Mouse (Mus musculus) neural tube, embryonic 14.5 days (tissue): ENCODE results near the gene Mt3. TPM values are rescaled to one million over a fixed set of nuclear protein-coding genes. Genes with fewer than 3 reads are reported as not detected.
A peak's percentile ranks its signal among the peaks of the same experiment; 100 is the strongest.

Experiments
- ATAC-seq: fragments of 200-750 bp; cut with Nextera tagmentation; 2 replicates; pipeline ENCODE4 v1.8.0; 2017; ENCODE audit warnings: low read depth, mild to moderate bottlenecking, moderate TSS enrichment, moderate library complexity
- H3K27ac ChIP-seq: fragments of 300-500 bp; sonication (generic); 2 replicates; pipeline ENCODE4 v1.5.1; 2014; ENCODE audit warnings: low read depth, mild to moderate bottlenecking, control low read depth, low read length, moderate library complexity, mixed read lengths
- H3K27me3 ChIP-seq: fragments of 300-500 bp; sonication (generic); 2 replicates; pipeline ENCODE4 v1.6.1; 2014; ENCODE audit warnings: low read length; ENCODE audit not compliant: control insufficient read depth, insufficient read depth
- H3K36me3 ChIP-seq: fragments of 300-500 bp; sonication (generic); 2 replicates; pipeline ENCODE4 v1.6.1; 2014; ENCODE audit warnings: low read length, mixed read lengths; ENCODE audit not compliant: control insufficient read depth, insufficient read depth
- H3K4me1 ChIP-seq: fragments of 300-500 bp; sonication (generic); 2 replicates; pipeline ENCODE4 v1.6.1; 2014; ENCODE audit warnings: low read length; ENCODE audit not compliant: control insufficient read depth, insufficient read depth
- H3K4me2 ChIP-seq: fragments of 300-500 bp; sonication (generic); 2 replicates; pipeline ENCODE4 v1.6.1; 2014; ENCODE audit warnings: mild to moderate bottlenecking, low read depth, low read length, control low read depth
- H3K4me3 ChIP-seq: fragments of 300-500 bp; sonication (generic); 2 replicates; pipeline ENCODE4 v1.5.1; 2014; ENCODE audit warnings: low read depth, low read length, control low read depth, mixed read lengths
- H3K9ac ChIP-seq: fragments of 300-500 bp; sonication (generic); replicated peaks from 2 replicates; pipeline ENCODE4 v1.6.1; 2014; ENCODE audit warnings: low read depth, mild to moderate bottlenecking, control low read depth, low read length, mixed read lengths
- H3K9me3 ChIP-seq: fragments of 300-500 bp; sonication (generic); 2 replicates; pipeline ENCODE4 v1.6.1; 2016; ENCODE audit warnings: low read length; ENCODE audit not compliant: control insufficient read depth
- WGBS: fragments of 180-500 bp; shearing (Covaris S2); extraction: QIAGEN DNeasy Blood & Tissue Kit; methylation state at CpG from one replicate; pipeline ENCODE4 v1.1.7; 2014; 5-methylcytosine and 5-hydroxymethylcytosine counted together
- polyA plus RNA-seq: library from polyadenylated mRNA; unstranded; fragments of >200 nt; fragmentation: Nextera tagmentation; extraction: Ambion mirVana; gene quantifications from 2 replicates; pipeline ENCODE4 v1.2.1, GENCODE M21; 2014

Mt3 gene
- polyA plus RNA-seq, 1 experiment from 2014 or later, result 295 TPM

- Histone ChIP-seq H3K27ac (no peak overlapping the region), H3K4me1 (peaks cover 11% of the 10 kb centered on the region; the same call in 1 of the 2 replicates), H3K36me3 (no peaks in the 10 kb centered on the region), H3K27me3 (peaks cover 34% of the 10 kb centered on the region), H3K9me3 (no peaks in the 10 kb centered on the region), H3K9ac (no peak overlapping the region), H3K4me2 (no peak overlapping the region), H3K4me3 (no peak overlapping the region)
- WGBS, result 27% methylated on average over 21 of the region's 21 CpGs
- ATAC-seq, result no peak
Measured at GRCm38 (mm10) chr8:94187290-94188002, 35.0 kb downstream of the Mt3 start.

- no peaks in the 10 kb centered on the region for H3K36me3 ChIP-seq
- WGBS, result 58% methylated on average over 13 of the region's 13 CpGs
- no peak overlapping the region for H3K9ac ChIP-seq
- H3K4me1 ChIP-seq, result peaks cover 5% of the 10 kb centered on the region; the same call in 1 of the 2 replicates
- H3K4me2 ChIP-seq, result no peak overlapping the region
- H3K4me3 ChIP-seq, result no peak overlapping the region
- H3K27ac ChIP-seq, result no peak overlapping the region
- no peaks in the 10 kb centered on the region for H3K9me3 ChIP-seq
- peak; percentile 65 for ATAC-seq
- peaks cover 15% of the 10 kb centered on the region for H3K27me3 ChIP-seq
Measured at GRCm38 (mm10) chr8:94189275-94190031, 37.0 kb downstream of the Mt3 start.

- H3K4me2 ChIP-seq, result peak overlapping the region; percentile 44
- no peak overlapping the region for H3K9ac ChIP-seq
- H3K4me1 ChIP-seq, result peaks cover 5% of the 10 kb centered on the region; the same call in 1 of the 2 replicates
- no peaks in the 10 kb centered on the region for H3K9me3 ChIP-seq
- ATAC-seq, result no peak
- H3K36me3 ChIP-seq, result no peaks in the 10 kb centered on the region
- WGBS, result 18% methylated on average over 21 of the region's 21 CpGs
- H3K27me3 ChIP-seq, result 0 out of 2 replicates have a peak, but pooled peaks cover 7% of the 10 kb centered on the region
- H3K27ac ChIP-seq, result no peak overlapping the region
- peak overlapping the region; percentile 19; the same call in 1 of the 2 replicates for H3K4me3 ChIP-seq
Measured at GRCm38 (mm10) chr8:94191101-94191691, 38.8 kb downstream of the Mt3 start.

DNA sequence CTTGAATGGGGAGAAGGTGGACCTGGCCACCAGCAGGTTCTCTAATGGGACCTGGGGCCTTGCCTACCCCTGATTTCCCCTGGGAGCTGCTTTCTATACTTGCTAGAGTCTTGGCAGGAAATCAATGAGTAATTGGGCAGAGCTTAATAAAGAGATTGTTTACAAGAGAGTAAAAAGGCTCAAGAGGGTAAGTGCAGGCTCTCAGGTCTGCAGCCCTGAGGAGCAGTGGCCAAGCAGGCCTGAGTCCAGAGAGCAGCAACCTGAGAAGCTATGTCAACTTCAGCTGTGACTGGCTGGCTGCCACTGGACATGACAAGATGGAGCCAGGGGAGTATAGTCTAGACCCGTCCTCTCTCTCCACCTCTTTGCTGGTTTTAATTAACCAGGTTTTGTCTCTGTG lies 40.5 kb downstream of the Mt3 start:
- Histone ChIP-seq H3K27me3 (no peaks in the 10 kb centered on the region), H3K36me3 (no peaks in the 10 kb centered on the region), H3K4me2 (no peak overlapping the region), H3K9me3 (no peaks in the 10 kb centered on the region), H3K4me1 (no peaks in the 10 kb centered on the region), H3K27ac (no peak overlapping the region), H3K9ac (no peak overlapping the region), H3K4me3 (no peak overlapping the region)
- no peak for ATAC-seq
- 72% methylated on average over 1 of the region's 1 CpGs for WGBS

DNA sequence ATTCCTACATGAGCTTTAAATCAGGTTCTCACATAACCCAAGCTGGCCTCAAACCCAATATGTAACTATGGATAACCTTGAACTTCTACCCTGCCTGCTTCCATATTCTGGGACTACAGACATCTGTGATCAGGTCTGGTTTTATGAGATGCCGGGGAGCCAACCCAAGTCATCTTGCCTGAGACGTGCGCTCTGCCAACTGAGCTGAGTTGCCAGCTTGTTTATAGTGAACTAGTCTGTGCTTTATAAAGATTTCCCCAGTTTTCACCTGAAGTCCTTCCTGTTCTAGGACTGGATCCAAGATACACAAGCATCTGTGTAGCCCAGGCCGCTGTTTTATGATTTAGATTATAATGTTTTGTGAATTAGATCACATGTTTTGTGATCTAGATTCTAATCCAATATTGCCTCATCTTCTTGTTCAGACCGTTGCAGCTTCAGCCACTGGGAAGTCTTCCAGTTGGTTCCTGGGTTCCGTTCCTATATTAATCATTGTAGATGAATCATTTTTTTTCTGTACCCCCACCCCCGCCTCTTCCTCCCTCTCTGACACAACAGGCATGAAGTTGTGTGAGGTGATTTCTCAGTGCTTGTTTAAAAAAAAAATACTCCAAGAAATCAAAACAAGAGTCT lies 42.3 kb downstream of the Mt3 start:
- Histone ChIP-seq H3K4me1 (no peaks in the 10 kb centered on the region), H3K36me3 (no peaks in the 10 kb centered on the region), H3K27ac (no peak overlapping the region), H3K9me3 (no peaks in the 10 kb centered on the region), H3K9ac (no peak overlapping the region), H3K4me2 (no peak overlapping the region), H3K4me3 (no peak overlapping the region), H3K27me3 (no peaks in the 10 kb centered on the region)
- no peak for ATAC-seq
- WGBS, result 91% methylated on average over 7 of the region's 7 CpGs

GRCm38 (mm10) chr8:94199202-94199869 lies 46.9 kb downstream of the Mt3 start:
- no peak overlapping the region for H3K4me2 ChIP-seq
- no peak overlapping the region for H3K9ac ChIP-seq
- WGBS, result 46% methylated on average over 10 of the region's 10 CpGs
- H3K4me3 ChIP-seq, result no peak overlapping the region
- no peaks in the 10 kb centered on the region for H3K36me3 ChIP-seq
- peak; percentile 44; the same call in 1 of the 2 replicates for ATAC-seq
- H3K4me1 ChIP-seq, result no peaks in the 10 kb centered on the region
- H3K9me3 ChIP-seq, result no peaks in the 10 kb centered on the region
- H3K27me3 ChIP-seq, result no peaks in the 10 kb centered on the region
- no peak overlapping the region for H3K27ac ChIP-seq

Other genes starting within 250 kb of the Mt3 start
- gene Amfr, start 139.8 kb upstream of the Mt3 start, polyA plus RNA-seq, result 76.7 and 86.8 TPM in 2 replicates
- gene Nudt21, start 115.6 kb upstream of the Mt3 start, polyA plus RNA-seq, result 83.3 and 89.7 TPM in 2 replicates
- 16.4 and 18.7 TPM in 2 replicates for gene Ogfod1, start 115.4 kb upstream of the Mt3 start, polyA plus RNA-seq
- gene Bbs2, start 53.7 kb upstream of the Mt3 start, polyA plus RNA-seq, result 22.8 and 24.6 TPM in 2 replicates
- not detected in 2 replicates for gene Mt4, start 15.4 kb upstream of the Mt3 start, polyA plus RNA-seq
- gene Mt2, start 20.1 kb downstream of the Mt3 start, polyA plus RNA-seq, result 15.3 and 28.9 TPM in 2 replicates
- gene Mt1, start 26.5 kb downstream of the Mt3 start, polyA plus RNA-seq, result 65.7 and 123 TPM in 2 replicates
- 58.4 and 67.4 TPM in 2 replicates for gene Nup93, start 62.0 kb downstream of the Mt3 start, polyA plus RNA-seq
- gene Slc12a3, start 176.6 kb downstream of the Mt3 start, polyA plus RNA-seq, result 0.08 TPM in 1 of 2 replicates, not detected in the other
- gene Herpud1, start 233.8 kb downstream of the Mt3 start, polyA plus RNA-seq, result 69.0 and 71.8 TPM in 2 replicates